Mouse (Mus musculus): Measurements from ENCODE around the gene Dync1i2. TPM values are rescaled to one million over a fixed set of nuclear protein-coding genes. Genes with fewer than 3 reads are reported as not detected.

The Dync1i2 gene
- polyA plus RNA-seq, 1 experiment from 2014 or later: 180 TPM

DNA sequence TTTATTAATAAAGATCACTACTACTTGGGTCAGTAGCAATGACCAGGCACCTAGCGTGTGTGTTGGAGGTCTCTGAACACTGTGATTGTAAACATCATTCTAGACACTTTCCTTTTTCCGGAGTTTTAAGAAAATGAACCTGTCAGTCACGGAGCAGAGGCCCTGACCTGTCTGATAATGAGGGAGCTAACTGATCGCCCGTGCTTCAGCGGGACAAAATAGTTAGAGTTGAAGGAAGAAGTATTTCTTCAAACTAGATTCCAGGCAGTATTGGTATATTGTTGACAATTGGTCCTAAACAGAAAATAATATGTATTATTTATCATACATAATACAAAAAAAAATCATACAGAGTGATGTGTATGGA lies 837 bp downstream of the Dync1i2 start:
- Histone ChIP-seq H3K4me3 (peak overlapping the region; percentile 73), H3K9me3 (no peaks in the 10 kb centered on the region), H3K36me3 (peaks cover 16% of the 10 kb centered on the region), H3K27me3 (replicated peaks) (no peaks in the 10 kb centered on the region), H3K9ac (peak overlapping the region; percentile 88), H3K4me1 (peaks cover 10% of the 10 kb centered on the region; the same call in 1 of the 2 replicates), H3K27ac (no peak overlapping the region), H3K4me2 (replicated peaks) (peak overlapping the region; percentile 64)
- WGBS: 3% methylated on average over 6 of the region's 6 CpGs
- no peak for ATAC-seq (ENCODE audit: low FRiP score, low read depth)

- H3K9ac ChIP-seq: no peak overlapping the region
- H3K27me3 ChIP-seq (replicated peaks): no peaks in the 10 kb centered on the region
- 72% methylated on average over 1 of the region's 1 CpGs for WGBS
- H3K27ac ChIP-seq: no peak overlapping the region
- H3K9me3 ChIP-seq: no peaks in the 10 kb centered on the region
- H3K36me3 ChIP-seq: peaks cover 58% of the 10 kb centered on the region
- H3K4me3 ChIP-seq: no peak overlapping the region
- no peak for ATAC-seq (ENCODE audit: low FRiP score, low read depth)
- H3K4me2 ChIP-seq (replicated peaks): no peak overlapping the region
- no peaks in the 10 kb centered on the region for H3K4me1 ChIP-seq
Observed at GRCm38 (mm10) chr2:71221020-71221419, 9.5 kb downstream of the Dync1i2 start.

DNA sequence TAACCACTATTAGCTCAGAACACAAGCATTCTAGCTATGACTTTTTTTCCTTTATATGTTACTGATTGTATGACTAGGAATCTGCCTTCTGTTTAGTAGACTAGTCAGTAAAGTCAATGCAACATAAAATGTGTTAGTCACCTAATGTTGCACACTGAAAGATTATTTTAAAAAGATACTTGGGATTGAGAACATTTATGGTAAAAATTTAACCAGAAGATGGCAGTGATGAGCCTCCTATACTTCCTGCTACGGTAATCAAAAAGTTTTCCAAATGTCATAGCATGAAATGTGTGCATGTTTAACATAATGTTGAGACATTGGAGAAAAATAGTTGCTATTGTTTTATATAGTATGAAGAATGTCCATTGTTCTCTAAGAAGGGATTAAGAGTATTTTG lies 15.9 kb downstream of the Dync1i2 start:
- H3K4me3 ChIP-seq: no peak overlapping the region
- H3K27ac ChIP-seq: no peak overlapping the region
- WGBS: 71% methylated on average over 1 of the region's 1 CpGs
- no peak overlapping the region for H3K9ac ChIP-seq
- no peaks in the 10 kb centered on the region for H3K9me3 ChIP-seq
- no peak for ATAC-seq (ENCODE audit: low FRiP score, low read depth)
- no peak overlapping the region for H3K4me2 ChIP-seq (replicated peaks)
- H3K27me3 ChIP-seq (replicated peaks): no peaks in the 10 kb centered on the region
- H3K4me1 ChIP-seq: no peaks in the 10 kb centered on the region
- H3K36me3 ChIP-seq: peaks cover 35% of the 10 kb centered on the region

- no peaks in the 10 kb centered on the region for H3K27me3 ChIP-seq (replicated peaks)
- no peak overlapping the region for H3K4me2 ChIP-seq (replicated peaks)
- H3K4me3 ChIP-seq: no peak overlapping the region
- 96% methylated on average over 1 of the region's 1 CpGs for whole genome bisulfite sequencing
- H3K9me3 ChIP-seq: no peaks in the 10 kb centered on the region
- H3K9ac ChIP-seq: no peak overlapping the region
- no peaks in the 10 kb centered on the region for H3K4me1 ChIP-seq
- H3K36me3 ChIP-seq: peaks cover 18% of the 10 kb centered on the region
- no peak for ATAC-seq (ENCODE audit: low FRiP score, low read depth)
- H3K27ac ChIP-seq: no peak overlapping the region
Observed at GRCm38 (mm10) chr2:71229603-71230002, 18.1 kb downstream of the Dync1i2 start.

- Histone ChIP-seq H3K36me3 (peaks cover 25% of the 10 kb centered on the region), H3K4me3 (no peak overlapping the region), H3K27me3 (replicated peaks) (no peaks in the 10 kb centered on the region), H3K27ac (no peak overlapping the region), H3K4me1 (no peaks in the 10 kb centered on the region), H3K9me3 (no peaks in the 10 kb centered on the region), H3K9ac (no peak overlapping the region), H3K4me2 (replicated peaks) (no peak overlapping the region)
- 93% methylated on average over 5 of the region's 5 CpGs for WGBS
- ATAC-seq (ENCODE audit: low FRiP score, low read depth): no peak
Observed at GRCm38 (mm10) chr2:71231951-71232350, 20.4 kb downstream of the Dync1i2 start.

DNA sequence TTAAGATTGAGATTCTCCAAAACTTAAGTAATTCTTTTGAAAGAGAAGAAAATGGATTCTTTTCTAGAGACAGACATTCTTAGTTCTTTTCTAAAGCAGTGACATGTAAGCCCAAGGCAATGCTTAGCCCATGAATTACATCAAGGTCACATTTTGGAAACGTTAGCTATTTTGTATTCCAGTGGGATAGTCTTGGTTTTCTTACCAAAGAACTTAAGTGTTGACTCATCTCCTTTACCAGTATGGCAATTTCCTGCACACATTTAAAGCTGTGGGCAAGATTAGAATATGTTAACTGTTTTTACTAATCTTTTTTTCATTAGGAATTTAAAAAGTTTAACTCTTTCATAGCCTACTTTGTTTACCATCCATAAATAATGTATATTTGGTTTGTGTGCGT lies 21.5 kb downstream of the Dync1i2 start:
- 81% methylated on average over 2 of the region's 2 CpGs for WGBS
- no peaks in the 10 kb centered on the region for H3K9me3 ChIP-seq
- H3K4me1 ChIP-seq: no peaks in the 10 kb centered on the region
- H3K9ac ChIP-seq: no peak overlapping the region
- ATAC-seq (ENCODE audit: low FRiP score, low read depth): no peak
- no peak overlapping the region for H3K27ac ChIP-seq
- H3K4me3 ChIP-seq: no peak overlapping the region
- peaks cover 31% of the 10 kb centered on the region for H3K36me3 ChIP-seq
- no peak overlapping the region for H3K4me2 ChIP-seq (replicated peaks)
- H3K27me3 ChIP-seq (replicated peaks): no peaks in the 10 kb centered on the region

DNA sequence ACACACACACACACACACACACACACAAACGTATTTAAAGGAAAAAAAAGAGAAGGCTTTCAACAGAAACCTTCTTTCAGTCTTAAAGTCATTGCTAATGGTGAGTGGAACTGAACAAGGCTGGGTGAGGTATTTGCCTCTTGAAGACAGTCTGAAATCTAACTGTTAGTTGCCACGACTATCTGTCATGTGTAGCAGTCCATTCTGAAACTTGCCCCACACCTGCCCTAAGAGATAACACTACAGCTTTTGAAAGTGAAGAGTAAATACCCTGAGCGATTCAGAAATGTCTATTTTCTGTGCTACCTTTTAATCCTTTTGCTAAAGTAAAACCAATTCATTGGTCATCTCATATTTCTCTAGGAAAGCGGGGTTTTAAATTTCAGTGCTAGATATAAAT lies 23.9 kb downstream of the Dync1i2 start:
- H3K36me3 ChIP-seq: peaks cover 26% of the 10 kb centered on the region
- ATAC-seq (ENCODE audit: low FRiP score, low read depth): no peak
- 95% methylated on average over 4 of the region's 4 CpGs for WGBS

GRCm38 (mm10) chr2:71236009-71236408 lies 24.5 kb downstream of the Dync1i2 start:
- WGBS: 95% methylated on average over 6 of the region's 6 CpGs
- no peak overlapping the region for H3K4me2 ChIP-seq (replicated peaks)
- no peaks in the 10 kb centered on the region for H3K4me1 ChIP-seq
- no peak overlapping the region for H3K27ac ChIP-seq
- H3K36me3 ChIP-seq: peaks cover 26% of the 10 kb centered on the region
- no peaks in the 10 kb centered on the region for H3K27me3 ChIP-seq (replicated peaks)
- no peak for ATAC-seq (ENCODE audit: low FRiP score, low read depth)
- H3K9me3 ChIP-seq: no peaks in the 10 kb centered on the region
- H3K4me3 ChIP-seq: no peak overlapping the region
- H3K9ac ChIP-seq: no peak overlapping the region

More for the DNA sequence above, 23.9 kb downstream of the Dync1i2 start:
- no peak overlapping the region for H3K27ac ChIP-seq
- no peaks in the 10 kb centered on the region for H3K9me3 ChIP-seq
- no peak overlapping the region for H3K9ac ChIP-seq
- H3K4me3 ChIP-seq: no peak overlapping the region
- H3K4me2 ChIP-seq (replicated peaks): no peak overlapping the region
- no peaks in the 10 kb centered on the region for H3K4me1 ChIP-seq
- H3K27me3 ChIP-seq (replicated peaks): no peaks in the 10 kb centered on the region

GRCm38 (mm10) chr2:71241505-71241904 lies 30.0 kb downstream of the Dync1i2 start:
- no peak for ATAC-seq (ENCODE audit: low FRiP score, low read depth)
- Histone ChIP-seq H3K9me3 (no peaks in the 10 kb centered on the region), H3K36me3 (peaks cover 21% of the 10 kb centered on the region), H3K4me1 (peaks cover 4% of the 10 kb centered on the region; the same call in 1 of the 2 replicates), H3K4me2 (replicated peaks) (no peak overlapping the region), H3K27ac (no peak overlapping the region), H3K9ac (no peak overlapping the region), H3K27me3 (replicated peaks) (no peaks in the 10 kb centered on the region), H3K4me3 (no peak overlapping the region)
- WGBS: 92% methylated on average over 2 of the region's 2 CpGs

- H3K9me3 ChIP-seq: no peaks in the 10 kb centered on the region
- H3K27me3 ChIP-seq (replicated peaks): no peaks in the 10 kb centered on the region
- H3K36me3 ChIP-seq: peaks cover 18% of the 10 kb centered on the region
- WGBS: 92% methylated on average over 3 of the region's 3 CpGs
- ATAC-seq (ENCODE audit: low FRiP score, low read depth): no peak
- no peak overlapping the region for H3K4me2 ChIP-seq (replicated peaks)
- peaks cover 4% of the 10 kb centered on the region; the same call in 1 of the 2 replicates for H3K4me1 ChIP-seq
- H3K27ac ChIP-seq: no peak overlapping the region
- no peak overlapping the region for H3K4me3 ChIP-seq
- no peak overlapping the region for H3K9ac ChIP-seq
Observed at GRCm38 (mm10) chr2:71242180-71242579, 30.7 kb downstream of the Dync1i2 start.

DNA sequence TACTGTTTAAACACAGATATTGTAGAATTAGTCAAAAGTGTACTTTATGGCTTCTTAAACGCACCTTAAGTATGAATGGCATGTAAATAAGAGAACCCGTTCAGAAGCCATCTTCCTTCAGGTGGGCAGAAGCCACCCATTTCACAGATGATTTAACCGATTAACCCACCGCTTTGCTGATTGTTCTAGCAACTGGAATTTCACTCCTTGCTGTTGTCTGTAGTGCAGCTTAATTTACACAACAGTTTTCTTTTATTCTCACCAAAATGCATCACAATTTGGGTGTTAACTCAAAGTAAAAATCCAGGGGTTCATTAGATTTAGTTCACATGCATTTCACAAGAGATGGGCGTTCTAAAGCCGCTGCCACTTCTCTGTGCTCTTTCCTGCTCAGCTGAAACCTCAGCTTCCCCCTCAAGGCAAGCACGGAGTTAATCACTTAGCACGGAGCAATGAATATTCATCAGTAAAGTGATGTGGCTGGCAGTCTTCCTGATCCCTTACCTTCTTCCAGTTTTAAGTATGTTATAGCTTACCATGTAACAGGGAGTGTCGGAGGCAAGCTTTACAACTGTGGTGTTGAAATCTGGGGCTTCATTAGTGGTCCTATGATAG lies 31.7 kb downstream of the Dync1i2 start:
- Histone ChIP-seq H3K36me3 (peaks cover 17% of the 10 kb centered on the region), H3K4me2 (replicated peaks) (no peak overlapping the region), H3K27me3 (replicated peaks) (no peaks in the 10 kb centered on the region), H3K27ac (no peak overlapping the region), H3K9me3 (no peaks in the 10 kb centered on the region), H3K4me1 (peaks cover 4% of the 10 kb centered on the region; the same call in 1 of the 2 replicates), H3K4me3 (no peak overlapping the region), H3K9ac (no peak overlapping the region)
- 67% methylated on average over 9 of the region's 9 CpGs for WGBS
- ATAC-seq (ENCODE audit: low FRiP score, low read depth): no peak

DNA sequence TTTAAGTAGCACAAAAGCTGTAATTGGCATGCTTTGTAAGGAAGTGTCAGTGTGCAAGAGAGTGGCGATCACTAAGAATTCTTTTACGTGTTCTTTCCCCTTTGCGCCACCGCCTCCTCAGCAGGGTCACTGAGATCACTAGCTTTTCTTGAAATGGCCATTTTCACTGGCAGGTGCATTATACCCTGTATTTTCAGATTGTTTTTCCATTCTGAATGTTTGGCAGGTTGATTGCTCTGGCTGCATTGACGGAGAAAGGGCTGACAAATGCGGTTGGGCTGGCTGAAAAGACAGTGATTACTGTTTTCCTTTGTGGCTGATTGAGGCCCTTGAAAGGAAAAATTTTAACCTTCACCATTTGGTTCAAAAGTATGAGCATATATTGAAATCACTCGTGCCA lies 33.3 kb downstream of the Dync1i2 start:
- peaks cover 20% of the 10 kb centered on the region for H3K36me3 ChIP-seq
- peaks cover 4% of the 10 kb centered on the region; the same call in 1 of the 2 replicates for H3K4me1 ChIP-seq
- H3K4me2 ChIP-seq (replicated peaks): no peak overlapping the region
- no peaks in the 10 kb centered on the region for H3K9me3 ChIP-seq
- no peaks in the 10 kb centered on the region for H3K27me3 ChIP-seq (replicated peaks)
- H3K4me3 ChIP-seq: no peak overlapping the region
- H3K9ac ChIP-seq: no peak overlapping the region
- no peak for ATAC-seq (ENCODE audit: low FRiP score, low read depth)
- 0 out of 2 replicates have a peak overlapping the region, but pooled peaks have one; percentile 9 for H3K27ac ChIP-seq
- WGBS: 54% methylated on average over 7 of the region's 7 CpGs

GRCm38 (mm10) chr2:71245416-71245815 lies 33.9 kb downstream of the Dync1i2 start:
- H3K27me3 ChIP-seq (replicated peaks): no peaks in the 10 kb centered on the region
- peak; percentile 89 for ATAC-seq (ENCODE audit: low FRiP score, low read depth)
- 0 out of 2 replicates have a peak overlapping the region, but pooled peaks have one; percentile 9 for H3K27ac ChIP-seq
- H3K9ac ChIP-seq: no peak overlapping the region
- H3K4me3 ChIP-seq: no peak overlapping the region
- WGBS: 63% methylated on average over 3 of the region's 3 CpGs
- peaks cover 26% of the 10 kb centered on the region for H3K36me3 ChIP-seq
- peaks cover 4% of the 10 kb centered on the region; the same call in 1 of the 2 replicates for H3K4me1 ChIP-seq
- H3K4me2 ChIP-seq (replicated peaks): no peak overlapping the region
- H3K9me3 ChIP-seq: no peaks in the 10 kb centered on the region

All from neural tube, embryonic 12.5 days (tissue).